Comparison of ENCODE assay signal across 13 mouse cellular contexts in the genomic region with DNA sequence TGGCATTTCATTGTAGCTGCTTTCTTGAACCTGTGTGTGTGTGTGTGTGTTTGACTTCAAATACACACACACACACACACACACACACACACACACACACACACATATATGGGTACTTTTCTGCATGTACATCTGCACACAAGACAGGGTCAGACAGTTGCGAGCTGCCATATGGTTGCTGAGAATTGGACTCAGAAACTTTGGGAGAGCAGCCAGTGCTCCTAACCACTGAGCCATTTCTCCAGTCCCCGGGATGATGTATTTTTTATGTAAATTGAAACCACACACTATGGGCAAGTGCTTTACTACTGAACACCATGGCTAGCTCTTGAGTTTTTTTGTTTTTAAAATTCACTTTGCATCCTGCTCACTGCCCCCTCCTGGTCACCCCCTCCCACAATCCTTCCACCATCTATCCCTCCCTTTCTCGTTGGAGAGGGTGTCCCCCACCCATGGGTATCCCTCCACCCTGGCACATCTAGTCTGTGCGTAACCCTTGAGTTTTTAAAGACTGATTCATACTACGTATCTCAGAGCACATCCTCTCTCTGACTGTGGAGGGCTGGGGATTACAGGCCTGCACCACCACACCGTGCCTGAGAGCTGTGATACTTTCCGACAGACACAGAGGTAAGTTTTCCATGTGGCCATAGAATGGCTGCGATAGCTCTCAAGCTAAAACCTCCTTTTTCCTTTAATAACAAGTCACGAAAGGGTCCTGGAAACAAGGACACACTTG.
A peak's percentile ranks its signal among the peaks of the same experiment; 100 is the strongest.
DNase-seq lines count a peak whose midpoint lies in the region; ATAC-seq lines count a peak whose summit lies in the region.
"Had no signal": no experiment of that assay in that cellular context is flagged by ENCODE, and none has a peak within 500 bp of the region (broad histone marks: within the 10 kb centered on the region; RNA-seq: fewer than 3 reads in every experiment).

No protein-coding gene starts in this region.

- H3K27ac ChIP-seq in kidney, embryonic 14.5 days (ENCODE audit: low read depth, low read length), result peak overlapping the region; percentile 51; the same call in 1 of the 2 replicates
- peak overlapping the region; percentile 61; the same call in 1 of the 2 replicates for H3K27ac ChIP-seq in embryonic facial prominence, embryonic 14.5 days (replicated peaks; ENCODE audit: low read depth, low read length)
- peak overlapping the region; percentile 66 for H3K27ac ChIP-seq in hindbrain, embryonic 16.5 days (ENCODE audit: low read depth, low read length)
- H3K27ac ChIP-seq in neural tube, embryonic 13.5 days (replicated peaks), result peak overlapping the region; percentile 84
- H3K27ac ChIP-seq: gastrocnemius, adult 2 months; heart, embryonic 15.5 days; liver, embryonic 12.5 days had no signal

- H3K27me3 ChIP-seq in kidney, embryonic 14.5 days (ENCODE audit: control insufficient read depth, insufficient read depth, low read length), result no peaks in the 10 kb centered on the region
- H3K27me3 ChIP-seq in embryonic facial prominence, embryonic 14.5 days (replicated peaks; ENCODE audit: control insufficient read depth, insufficient read depth, low read length), result no peaks in the 10 kb centered on the region
- no peaks in the 10 kb centered on the region for H3K27me3 ChIP-seq in hindbrain, embryonic 16.5 days (replicated peaks; ENCODE audit: control insufficient read depth, insufficient read depth, low read length)
- no peaks in the 10 kb centered on the region for H3K27me3 ChIP-seq in neural tube, embryonic 13.5 days
- H3K27me3 ChIP-seq: CH12.LX; heart, embryonic 15.5 days; liver, embryonic 12.5 days had no signal

- no peak overlapping the region for H3K4me3 ChIP-seq in kidney, embryonic 14.5 days (ENCODE audit: low read length)
- no peak overlapping the region for H3K4me3 ChIP-seq in embryonic facial prominence, embryonic 14.5 days (ENCODE audit: low read depth, low read length)
- no peak overlapping the region for H3K4me3 ChIP-seq in hindbrain, embryonic 16.5 days (ENCODE audit: low read length)
- no peak overlapping the region for H3K4me3 ChIP-seq in neural tube, embryonic 13.5 days
- H3K4me3 ChIP-seq: gastrocnemius, adult 2 months; heart, embryonic 15.5 days; liver, embryonic 12.5 days had no signal

- no peak overlapping the region for H3K9ac ChIP-seq in kidney, embryonic 14.5 days (ENCODE audit: low read depth, low read length)
- no peak overlapping the region for H3K9ac ChIP-seq in embryonic facial prominence, embryonic 14.5 days (ENCODE audit: low read depth, low read length)
- H3K9ac ChIP-seq in hindbrain, embryonic 16.5 days (ENCODE audit: low read depth, low read length), result no peak overlapping the region
- no peak overlapping the region for H3K9ac ChIP-seq in neural tube, embryonic 13.5 days
- H3K9ac ChIP-seq: heart, embryonic 15.5 days; liver, embryonic 12.5 days had no signal

- H3K36me3 ChIP-seq in kidney, embryonic 14.5 days (ENCODE audit: control insufficient read depth, insufficient read depth, low read length), result no peaks in the 10 kb centered on the region
- no peaks in the 10 kb centered on the region for H3K36me3 ChIP-seq in embryonic facial prominence, embryonic 14.5 days (ENCODE audit: control insufficient read depth, insufficient read depth, low read length)
- H3K36me3 ChIP-seq in hindbrain, embryonic 16.5 days (ENCODE audit: control insufficient read depth, insufficient read depth, low read length), result no peaks in the 10 kb centered on the region
- H3K36me3 ChIP-seq in neural tube, embryonic 13.5 days, result no peaks in the 10 kb centered on the region
- H3K36me3 ChIP-seq: heart, embryonic 15.5 days; liver, embryonic 12.5 days had no signal

- DNase-seq in kidney, postnatal 4 days, result no peak
- peak; percentile 59 for DNase-seq in embryonic facial prominence, embryonic 14.5 days (ENCODE audit: low spot score)
- no peak for DNase-seq in spleen, postnatal 10 days (ENCODE audit: low spot score in 2 of 2)
- DNase-seq in spleen, postnatal 14 days (ENCODE audit: low spot score in 2 of 2), result no peak
- DNase-seq: spleen, adult 18-20 months; thymus, postnatal 36 days had no signal

- H3K4me2 ChIP-seq in kidney, embryonic 14.5 days (replicated peaks; ENCODE audit: low read depth, low read length), result no peak overlapping the region
- H3K4me2 ChIP-seq in embryonic facial prominence, embryonic 14.5 days (ENCODE audit: low read depth, low read length), result no peak overlapping the region
- H3K4me2 ChIP-seq in hindbrain, embryonic 16.5 days (ENCODE audit: low read length), result peak overlapping the region; percentile 23; the same call in 1 of the 2 replicates
- no peak overlapping the region for H3K4me2 ChIP-seq in neural tube, embryonic 13.5 days
- H3K4me2 ChIP-seq: heart, embryonic 15.5 days; liver, embryonic 12.5 days had no signal

- no peaks in the 10 kb centered on the region for H3K9me3 ChIP-seq in kidney, embryonic 14.5 days (ENCODE audit: control insufficient read depth, low read length)
- no peaks in the 10 kb centered on the region for H3K9me3 ChIP-seq in embryonic facial prominence, embryonic 14.5 days (ENCODE audit: control insufficient read depth, low read length)
- H3K9me3 ChIP-seq in hindbrain, embryonic 16.5 days (ENCODE audit: control insufficient read depth, low read length), result no peaks in the 10 kb centered on the region
- no peaks in the 10 kb centered on the region for H3K9me3 ChIP-seq in neural tube, embryonic 13.5 days
- H3K9me3 ChIP-seq: heart, embryonic 15.5 days had no signal

- ATAC-seq in kidney, embryonic 14.5 days (ENCODE audit: low FRiP score, low TSS enrichment), result peak; percentile 46
- peak; percentile 37; the same call in 1 of the 2 replicates for ATAC-seq in embryonic facial prominence, embryonic 14.5 days (ENCODE audit: low read depth)
- peak; percentile 72 for ATAC-seq in hindbrain, embryonic 16.5 days
- ATAC-seq in neural tube, embryonic 13.5 days (ENCODE audit: low read depth), result peak; percentile 62; the same call in 1 of the 2 replicates
- ATAC-seq: liver, embryonic 12.5 days had no signal

- 73% methylated on average over 9 of the region's 9 CpGs for WGBS in kidney, embryonic 14.5 days
- WGBS in embryonic facial prominence, embryonic 14.5 days, result 58% methylated on average over 9 of the region's 9 CpGs
- 48% methylated on average over 9 of the region's 9 CpGs for WGBS in hindbrain, embryonic 16.5 days
- 62% methylated on average over 9 of the region's 9 CpGs for WGBS in neural tube, embryonic 13.5 days

- H3K4me1 ChIP-seq in kidney, embryonic 14.5 days (ENCODE audit: control insufficient read depth, insufficient read depth, low read length), result peaks cover 20% of the 10 kb centered on the region
- peaks cover 26% of the 10 kb centered on the region for H3K4me1 ChIP-seq in embryonic facial prominence, embryonic 14.5 days (ENCODE audit: control insufficient read depth, insufficient read depth, low read length)
- peaks cover 33% of the 10 kb centered on the region for H3K4me1 ChIP-seq in hindbrain, embryonic 16.5 days (ENCODE audit: control insufficient read depth, insufficient read depth, low read depth, low read length)
- H3K4me1 ChIP-seq in neural tube, embryonic 13.5 days (replicated peaks), result peaks cover 57% of the 10 kb centered on the region
- H3K4me1 ChIP-seq: liver, embryonic 12.5 days had no signal
